Mouse (Mus musculus) hematopoietic stem cell, adult 5-6 weeks (primary cell): Measurements from ENCODE around the gene Col1a1. TPM values are rescaled to one million over a fixed set of nuclear protein-coding genes. Genes with fewer than 3 reads are reported as not detected.

Source experiments
- ATAC-seq, 2 experiments: fragments of 125-278 bp in 1 of 2; replicated peaks in 1 of 2; 2 replicates each; pipeline ENCODE4 v1.8.0; 2016 to 2017; ENCODE audit warnings: inconsistent platforms in 2 of 2, mild to moderate bottlenecking in 2 of 2, moderate number of reproducible peaks in 2 of 2, low read depth in 1 of 2, moderate TSS enrichment in 1 of 2; ENCODE audit not compliant: low FRiP score in 2 of 2, poor library complexity in 2 of 2, severe bottlenecking in 2 of 2, insufficient read depth in 1 of 2, low TSS enrichment in 1 of 2
- total RNA-seq: library from RNA; stranded (forward); fragments of 172-1452, 232-1000 nt; gene quantifications from 2 replicates; pipeline ENCODE4 v1.2.3, GENCODE M21; 2017

Gene Col1a1
- total RNA-seq, 1 experiment from 2014 or later: not detected

- peak; percentile 30 to 36; a peak in 3 of 4 replicates for ATAC-seq
Observed at GRCm38 (mm10) chr11:95001058-95001457, 65.0 kb downstream of the Col1a1 start.

- no peak for ATAC-seq
Observed at GRCm38 (mm10) chr11:95001584-95002347, 65.7 kb downstream of the Col1a1 start.

Other genes starting within 250 kb of the Col1a1 start
- not detected in 2 replicates for gene Gm11541, start 231.7 kb upstream of the Col1a1 start, total RNA-seq
- not detected in 2 replicates for gene Cdc34b, start 194.4 kb upstream of the Col1a1 start, total RNA-seq
- not detected in 2 replicates for gene Tmem92, start 153.5 kb upstream of the Col1a1 start, total RNA-seq
- gene Hils1, start 31.4 kb downstream of the Col1a1 start, total RNA-seq: not detected in 2 replicates
- gene Sgca, start 40.1 kb downstream of the Col1a1 start, total RNA-seq: not detected in 2 replicates
- 159 and 240 TPM in 2 replicates for gene Ppp1r9b, start 54.8 kb downstream of the Col1a1 start, total RNA-seq
- 2.6 and 6.1 TPM in 2 replicates for gene Samd14, start 73.7 kb downstream of the Col1a1 start, total RNA-seq
- 3.3 and 4.1 TPM in 2 replicates for gene Pdk2, start 105.1 kb downstream of the Col1a1 start, total RNA-seq
- gene Itga3, start 140.6 kb downstream of the Col1a1 start, total RNA-seq: 2.5 and 4.6 TPM in 2 replicates
- 0.25 TPM in 1 of 2 replicates, not detected in the other for gene Dlx3, start 183.9 kb downstream of the Col1a1 start, total RNA-seq
- gene Dlx4, start 210.0 kb downstream of the Col1a1 start, total RNA-seq: not detected in 2 replicates